Mouse (Mus musculus) liver, embryonic 16.5 days (tissue): ENCODE data around the gene Ncstn. TPM values are rescaled to one million over a fixed set of nuclear protein-coding genes. Genes with fewer than 3 reads are reported as not detected.
A peak's percentile ranks its signal among the peaks of the same experiment; 100 is the strongest.

Source experiments
- ATAC-seq: fragments of 200-750 bp; cut with Nextera tagmentation; 2 replicates; pipeline ENCODE4 v1.8.0; 2017; ENCODE audit warnings: low read depth, mild to moderate bottlenecking, moderate number of reproducible peaks, moderate library complexity
- H3K27ac ChIP-seq: fragments of 300-500 bp; sonication (generic); 2 replicates; pipeline ENCODE4 v1.5.1; 2014; ENCODE audit warnings: mild to moderate bottlenecking, low read length
- H3K27me3 ChIP-seq: fragments of 300-500 bp; sonication (generic); 2 replicates; pipeline ENCODE4 v1.6.1; 2014; ENCODE audit warnings: low read depth, low read length, mixed read lengths; ENCODE audit not compliant: control insufficient read depth, insufficient read depth
- H3K36me3 ChIP-seq: fragments of 300-500 bp; sonication (generic); 2 replicates; pipeline ENCODE4 v1.6.1; 2014; ENCODE audit warnings: mild to moderate bottlenecking; ENCODE audit not compliant: control insufficient read depth, insufficient read depth
- H3K4me1 ChIP-seq: fragments of 300-500 bp; sonication (generic); 2 replicates; pipeline ENCODE4 v1.6.1; 2014; ENCODE audit warnings: low read depth, low read length, mixed read lengths; ENCODE audit not compliant: control insufficient read depth
- H3K4me2 ChIP-seq: fragments of 300-500 bp; sonication (generic); 2 replicates; pipeline ENCODE4 v1.6.1; 2014; ENCODE audit warnings: low read depth, low read length, mixed read lengths
- H3K4me3 ChIP-seq: fragments of 300-500 bp; sonication (generic); 2 replicates; pipeline ENCODE4 v1.5.1; 2014; ENCODE audit warnings: low read depth, mild to moderate bottlenecking, low read length
- H3K9ac ChIP-seq: fragments of 300-500 bp; sonication (generic); 2 replicates; pipeline ENCODE4 v1.6.1; 2014; ENCODE audit warnings: low read depth, low read length
- H3K9me3 ChIP-seq: fragments of 300-500 bp; sonication (generic); replicated peaks from 2 replicates; pipeline ENCODE4 v1.6.1; 2016; ENCODE audit warnings: low read length; ENCODE audit not compliant: control insufficient read depth
- WGBS: fragments of 180-500 bp; shearing (Covaris S2); extraction: QIAGEN DNeasy Blood & Tissue Kit; methylation state at CpG from one replicate; pipeline ENCODE4 v1.1.7; 2014; ENCODE audit not compliant: insufficient replicate concordance; 5-methylcytosine and 5-hydroxymethylcytosine counted together
- polyA plus RNA-seq: library from polyadenylated mRNA; unstranded; fragments of >200 nt; fragmentation: Nextera tagmentation; extraction: Ambion mirVana; gene quantifications from 2 replicates; pipeline ENCODE4 v1.2.1, GENCODE M21; 2015

The Ncstn gene
- polyA plus RNA-seq, 1 experiment from 2014 or later, result 42.9 TPM

GRCm38 (mm10) chr1:172062101-172062500 lies 20.5 kb downstream of the Ncstn start:
- no peak overlapping the region for H3K27ac ChIP-seq
- H3K36me3 ChIP-seq, result peaks cover 12% of the 10 kb centered on the region
- H3K9me3 ChIP-seq, result no peaks in the 10 kb centered on the region
- ATAC-seq, result no peak
- no peak overlapping the region for H3K4me2 ChIP-seq
- H3K4me3 ChIP-seq, result no peak overlapping the region
- 69% methylated on average over 2 of the region's 2 CpGs for WGBS
- no peaks in the 10 kb centered on the region for H3K27me3 ChIP-seq
- H3K4me1 ChIP-seq, result no peaks in the 10 kb centered on the region
- H3K9ac ChIP-seq, result no peak overlapping the region

GRCm38 (mm10) chr1:172061217-172061616 lies 21.4 kb downstream of the Ncstn start:
- Histone ChIP-seq H3K27ac (no peak overlapping the region), H3K9ac (no peak overlapping the region), H3K4me2 (no peak overlapping the region), H3K9me3 (no peaks in the 10 kb centered on the region), H3K27me3 (peaks cover 3% of the 10 kb centered on the region; the same call in 1 of the 2 replicates), H3K4me1 (no peaks in the 10 kb centered on the region), H3K4me3 (no peak overlapping the region), H3K36me3 (peaks cover 6% of the 10 kb centered on the region; the same call in 1 of the 2 replicates)
- WGBS, result 46% methylated on average over 8 of the region's 8 CpGs
- ATAC-seq, result no peak

DNA sequence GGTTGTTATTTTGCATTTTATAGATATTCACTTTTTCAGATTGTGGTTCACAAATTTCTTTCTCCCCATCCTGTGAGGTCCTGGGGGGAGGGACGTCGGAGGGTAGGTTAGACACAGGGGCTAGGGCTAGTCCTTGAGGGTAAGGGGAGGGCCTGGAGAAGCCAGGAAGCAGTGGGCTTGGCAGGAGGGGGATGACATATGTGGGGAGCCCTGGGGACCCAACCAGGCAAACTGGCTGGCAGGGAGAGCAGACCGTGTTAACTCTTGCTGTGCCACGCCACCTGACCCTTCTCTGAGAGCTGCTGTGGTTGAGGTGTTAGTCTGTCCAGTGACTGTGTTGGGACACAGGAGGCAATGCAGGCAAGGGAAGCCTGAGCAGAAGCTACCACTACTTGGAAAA lies 21.9 kb downstream of the Ncstn start:
- no peaks in the 10 kb centered on the region for H3K9me3 ChIP-seq
- H3K27ac ChIP-seq, result no peak overlapping the region
- H3K4me3 ChIP-seq, result no peak overlapping the region
- no peak for ATAC-seq
- H3K9ac ChIP-seq, result no peak overlapping the region
- peaks cover 4% of the 10 kb centered on the region; the same call in 1 of the 2 replicates for H3K36me3 ChIP-seq
- H3K4me1 ChIP-seq, result no peaks in the 10 kb centered on the region
- WGBS, result 50% methylated on average over 4 of the region's 4 CpGs
- H3K27me3 ChIP-seq, result peaks cover 3% of the 10 kb centered on the region; the same call in 1 of the 2 replicates
- H3K4me2 ChIP-seq, result no peak overlapping the region

GRCm38 (mm10) chr1:172058874-172059273 lies 23.7 kb downstream of the Ncstn start:
- ATAC-seq, result no peak
- Histone ChIP-seq H3K36me3 (no peaks in the 10 kb centered on the region), H3K4me1 (no peaks in the 10 kb centered on the region), H3K9ac (no peak overlapping the region), H3K4me2 (no peak overlapping the region), H3K27ac (no peak overlapping the region), H3K27me3 (peaks cover 15% of the 10 kb centered on the region), H3K9me3 (no peaks in the 10 kb centered on the region), H3K4me3 (no peak overlapping the region)
- 52% methylated on average over 7 of the region's 7 CpGs for WGBS

DNA sequence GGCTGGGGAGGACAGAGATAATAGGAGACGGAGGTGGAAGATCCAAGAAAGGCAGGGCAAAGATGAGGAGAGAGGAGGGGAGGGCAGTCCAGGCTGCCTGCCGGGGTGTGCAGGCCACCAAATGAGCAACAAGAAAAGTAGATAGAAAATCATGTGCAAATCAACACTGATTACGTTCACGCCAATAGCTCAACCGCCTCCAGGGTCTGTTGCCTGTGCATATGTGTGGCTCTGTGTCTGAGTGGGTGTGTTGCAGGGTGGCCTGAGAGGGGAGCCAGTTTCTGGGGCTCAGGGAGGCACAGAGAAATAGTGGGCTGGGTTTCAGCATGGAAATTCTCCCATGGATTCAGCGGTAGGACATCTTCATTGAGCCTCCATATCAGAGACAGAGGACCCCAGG lies 24.3 kb downstream of the Ncstn start:
- peaks cover 20% of the 10 kb centered on the region for H3K27me3 ChIP-seq
- H3K27ac ChIP-seq, result no peak overlapping the region
- ATAC-seq, result no peak
- H3K4me3 ChIP-seq, result no peak overlapping the region
- no peaks in the 10 kb centered on the region for H3K9me3 ChIP-seq
- WGBS, result 65% methylated on average over 6 of the region's 6 CpGs
- no peak overlapping the region for H3K4me2 ChIP-seq
- H3K36me3 ChIP-seq, result no peaks in the 10 kb centered on the region
- H3K9ac ChIP-seq, result no peak overlapping the region
- no peaks in the 10 kb centered on the region for H3K4me1 ChIP-seq

DNA sequence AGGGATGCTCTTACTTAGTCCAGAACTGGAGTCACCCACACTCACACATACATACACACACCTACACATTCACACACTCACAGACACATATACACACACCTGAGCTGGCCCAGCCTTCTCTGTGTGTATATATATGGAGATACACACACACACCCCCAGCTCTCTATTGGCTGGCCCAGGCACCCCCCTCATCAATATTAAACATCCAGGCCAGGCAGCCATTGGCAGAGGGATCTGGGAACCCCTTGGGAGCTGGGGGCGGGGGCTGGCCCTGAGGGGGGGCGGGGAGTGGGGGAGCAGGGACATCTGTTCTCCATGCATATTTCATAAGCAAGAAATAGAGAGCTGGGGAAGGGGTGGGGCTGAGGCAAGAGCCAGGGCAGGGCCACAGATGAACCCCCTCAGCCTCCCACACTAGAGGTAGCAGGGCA lies 25.1 kb downstream of the Ncstn start, which contains the start of gene Nhlh1:
Gene Nhlh1 (minus strand): TSS at position 83 of the 431 bp plus-strand sequence.
- H3K4me1 ChIP-seq, result no peaks in the 10 kb centered on the region
- no peak for ATAC-seq
- no peak within 1 kb of the TSS for H3K27ac ChIP-seq
- no peaks in the 10 kb centered on the region for H3K9me3 ChIP-seq
- H3K27me3 ChIP-seq, result peaks cover 28% of the 10 kb centered on the region
- no peaks in the 10 kb centered on the region for H3K36me3 ChIP-seq
- WGBS, result 58% methylated on average over 2 of the region's 2 CpGs
- no peak within 1 kb of the TSS for H3K9ac ChIP-seq
- no peak within 1 kb of the TSS for H3K4me3 ChIP-seq
- no peak within 1 kb of the TSS for H3K4me2 ChIP-seq

DNA sequence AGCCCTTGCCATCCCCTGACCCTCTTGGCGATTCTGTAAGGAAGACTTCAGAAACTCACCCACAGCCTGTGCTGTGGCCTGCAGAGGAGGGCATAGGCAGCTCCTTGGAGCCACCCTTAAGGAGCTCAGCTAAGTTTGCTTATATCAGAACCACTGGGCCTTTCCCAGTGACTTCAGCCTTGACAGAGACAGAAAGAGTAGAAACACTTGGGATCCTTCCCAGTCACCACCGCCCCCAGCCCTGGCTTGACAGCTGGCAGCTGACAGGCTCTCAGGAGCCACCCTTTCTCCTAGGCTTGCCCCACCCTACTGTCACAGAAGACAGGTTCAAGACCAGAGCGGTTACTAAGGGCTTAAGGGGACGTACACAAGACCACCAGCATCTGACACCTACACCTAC lies 26.3 kb downstream of the Ncstn start:
- H3K4me2 ChIP-seq, result no peak overlapping the region
- H3K27me3 ChIP-seq, result peaks cover 34% of the 10 kb centered on the region
- no peak for ATAC-seq
- H3K36me3 ChIP-seq, result no peaks in the 10 kb centered on the region
- no peak overlapping the region for H3K4me3 ChIP-seq
- no peaks in the 10 kb centered on the region for H3K4me1 ChIP-seq
- H3K9ac ChIP-seq, result no peak overlapping the region
- H3K27ac ChIP-seq, result no peak overlapping the region
- no peaks in the 10 kb centered on the region for H3K9me3 ChIP-seq
- WGBS, result 59% methylated on average over 4 of the region's 4 CpGs

DNA sequence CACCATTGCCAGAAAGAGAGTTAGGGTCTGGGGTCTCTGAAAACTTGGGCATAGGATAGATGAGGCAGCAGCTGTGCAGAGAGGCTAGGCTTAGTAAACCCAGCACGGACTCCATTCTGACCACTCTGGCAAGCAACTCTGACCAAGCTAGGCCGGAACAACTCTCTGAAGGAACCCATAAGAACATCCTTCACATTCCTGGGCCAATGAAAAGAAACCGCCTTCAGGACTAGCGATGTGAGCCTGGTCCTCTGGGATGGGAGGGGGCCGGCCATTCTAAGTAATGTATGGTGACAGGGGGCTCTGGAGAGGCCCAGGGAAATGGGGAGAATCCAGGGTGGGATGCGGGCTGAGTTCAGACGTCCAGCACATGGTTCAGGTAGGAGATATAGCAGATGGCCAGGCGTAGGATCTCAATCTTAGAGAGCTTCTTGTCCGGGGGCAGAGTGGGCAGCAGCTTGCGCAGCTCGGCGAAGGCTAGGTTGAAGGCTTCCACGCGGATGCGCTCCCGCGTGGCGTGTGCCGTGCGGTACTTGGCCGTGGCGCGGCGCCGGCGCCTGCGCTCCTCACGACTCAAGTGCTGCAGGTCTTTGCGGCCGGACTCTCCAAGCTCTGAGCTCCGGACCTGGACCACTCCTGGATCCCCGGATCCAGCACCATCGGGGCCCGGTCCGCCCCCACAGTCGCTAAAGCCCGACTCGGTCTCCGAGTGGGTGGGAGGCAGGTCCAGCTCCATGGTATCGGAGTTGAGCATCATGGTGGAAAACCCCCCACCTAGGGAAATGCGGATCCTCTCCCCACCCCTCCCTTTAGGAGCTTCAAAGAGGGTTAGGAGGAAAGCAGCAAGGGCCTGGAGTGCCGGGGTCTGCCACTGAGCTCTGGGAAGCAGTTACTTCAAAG lies 28.8 kb downstream of the Ncstn start:
- H3K9me3 ChIP-seq, result no peaks in the 10 kb centered on the region
- H3K4me3 ChIP-seq, result peak overlapping the region; percentile 9; the same call in 1 of the 2 replicates
- H3K9ac ChIP-seq, result no peak overlapping the region
- H3K36me3 ChIP-seq, result no peaks in the 10 kb centered on the region
- H3K4me2 ChIP-seq, result peak overlapping the region; percentile 24
- no peaks in the 10 kb centered on the region for H3K4me1 ChIP-seq
- ATAC-seq, result no peak
- WGBS, result 7% methylated on average over 42 of the region's 42 CpGs
- H3K27me3 ChIP-seq, result peaks cover 34% of the 10 kb centered on the region
- no peak overlapping the region for H3K27ac ChIP-seq

- H3K4me3 ChIP-seq, result no peak overlapping the region
- no peak overlapping the region for H3K9ac ChIP-seq
- no peaks in the 10 kb centered on the region for H3K36me3 ChIP-seq
- no peak overlapping the region for H3K27ac ChIP-seq
- peaks cover 34% of the 10 kb centered on the region for H3K27me3 ChIP-seq
- H3K9me3 ChIP-seq, result no peaks in the 10 kb centered on the region
- no peak for ATAC-seq
- WGBS, result 11% methylated on average over 10 of the region's 10 CpGs
- no peaks in the 10 kb centered on the region for H3K4me1 ChIP-seq
- no peak overlapping the region for H3K4me2 ChIP-seq
These were observed 29.8 kb downstream of the Ncstn start for GRCm38 (mm10) chr1:172052766-172053279.
